Mouse (Mus musculus) forebrain, postnatal 0 days (tissue): ENCODE measurements around the gene Neu4. TPM values are rescaled to one million over a fixed set of nuclear protein-coding genes. Genes with fewer than 3 reads are reported as not detected.

Source experiments
- ATAC-seq: fragments of 200-750 bp; cut with Nextera tagmentation; 2 replicates; pipeline ENCODE4 v1.8.0; 2017; ENCODE audit warnings: mild to moderate bottlenecking, moderate library complexity
- DNase-seq: peaks from one replicate; pipeline ENCODE4 v3.0.0-alpha.2; 2015
- H3K27ac ChIP-seq: fragments of 300-500 bp; sonication (generic); 2 replicates; pipeline ENCODE4 v1.5.1; 2014; ENCODE audit warnings: low read depth, mild to moderate bottlenecking, antibody characterized with exemption, low read length, moderate library complexity, mixed read lengths
- H3K27me3 ChIP-seq: fragments of 300-500 bp; sonication (generic); 2 replicates; pipeline ENCODE4 v1.6.1; 2014; ENCODE audit warnings: mild to moderate bottlenecking, low read length, mixed read lengths; ENCODE audit not compliant: insufficient read depth
- H3K36me3 ChIP-seq: fragments of 300-500 bp; sonication (generic); 2 replicates; pipeline ENCODE4 v1.6.1; 2014; ENCODE audit warnings: mild to moderate bottlenecking, moderate library complexity; ENCODE audit not compliant: insufficient read depth
- H3K4me1 ChIP-seq: fragments of 300-500 bp; sonication (generic); 2 replicates; pipeline ENCODE4 v1.6.1; 2014; ENCODE audit warnings: antibody characterized with exemption; ENCODE audit not compliant: insufficient read depth
- H3K4me2 ChIP-seq: fragments of 300-500 bp; sonication (generic); 2 replicates; pipeline ENCODE4 v1.6.1; 2014; ENCODE audit warnings: low read depth, mild to moderate bottlenecking, moderate library complexity
- H3K4me3 ChIP-seq: fragments of 300-500 bp; sonication (generic); 2 replicates; pipeline ENCODE4 v1.5.1; 2014; ENCODE audit warnings: low read depth, low read length, mixed read lengths
- H3K9ac ChIP-seq: fragments of 300-500 bp; sonication (generic); 2 replicates; pipeline ENCODE4 v1.6.1; 2014; ENCODE audit warnings: mild to moderate bottlenecking
- H3K9me3 ChIP-seq: fragments of 300-500 bp; sonication (generic); 2 replicates; pipeline ENCODE4 v1.6.1; 2016; ENCODE audit warnings: low read length
- CTCF ChIP-seq: sonication (generic); IDR thresholded peaks from 2 replicates; pipeline ENCODE4 v1.5.1; 2016; ENCODE audit warnings: antibody characterized with exemption, control low read depth, low read depth
- WGBS: fragments of 180-500 bp; shearing (Covaris S2); extraction: QIAGEN DNeasy Blood & Tissue Kit; methylation state at CpG from one replicate; pipeline ENCODE4 v1.1.7; 2014; 5-methylcytosine and 5-hydroxymethylcytosine counted together
- polyA plus RNA-seq: library from polyadenylated mRNA; unstranded; fragments of >200 nt; fragmentation: Nextera tagmentation; extraction: Ambion mirVana; gene quantifications from 2 replicates; pipeline ENCODE4 v1.2.1, GENCODE M21; 2015
- total RNA-seq: library from RNA; depleted of rRNA; stranded (reverse); fragments of >200 nt; gene quantifications from 2 replicates; pipeline ENCODE4 v1.2.3, GENCODE M21; 2014

The Neu4 gene
- total and polyA plus RNA-seq, 2 experiments from 2014 or later, result 0.05 to 0.27 TPM

DNA sequence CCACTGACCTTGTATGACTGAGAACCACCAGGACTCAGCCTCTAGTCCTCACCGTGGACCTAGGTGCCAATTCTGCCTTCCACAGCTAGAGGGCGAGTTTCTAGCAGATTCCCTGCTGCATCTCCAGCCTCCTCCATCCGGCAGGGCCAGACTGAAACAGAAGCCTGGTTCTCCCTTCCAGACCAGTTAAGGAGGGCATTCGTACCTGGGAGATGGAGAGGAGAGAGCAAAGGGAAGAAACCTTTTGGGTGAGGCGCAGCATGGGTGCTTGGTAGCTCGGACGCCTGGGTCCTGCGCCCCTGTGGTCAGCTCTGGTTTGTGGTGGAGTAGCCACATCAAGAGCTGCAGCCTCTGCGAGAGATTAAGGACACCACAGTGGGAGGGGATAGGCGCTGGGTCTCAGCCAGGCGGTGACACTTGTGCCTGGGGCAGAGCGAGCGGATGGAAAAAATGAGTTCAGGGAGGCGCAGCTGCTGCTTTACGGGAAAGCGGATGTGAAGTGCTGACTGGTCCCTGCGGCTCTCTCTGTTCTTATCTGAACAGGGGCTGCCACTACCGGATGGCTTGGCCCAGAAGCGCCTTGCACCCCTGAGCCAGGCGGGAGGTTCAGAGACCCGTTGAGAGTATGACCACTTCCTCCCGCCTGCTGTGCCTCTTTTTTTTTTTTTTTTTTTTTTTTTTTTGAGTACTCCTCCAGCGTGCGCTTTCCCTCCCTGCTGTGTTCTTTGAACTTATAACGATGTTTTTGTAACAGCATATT, 14.9 kb downstream of the Neu4 start:
- Histone ChIP-seq H3K4me1 (no peaks in the 10 kb centered on the region), H3K4me3 (peak overlapping the region; percentile 50), H3K4me2 (peak overlapping the region; percentile 87), H3K27me3 (0 out of 2 replicates have a peak, but pooled peaks cover 3% of the 10 kb centered on the region), H3K27ac (peak overlapping the region; percentile 60; the same call in 1 of the 2 replicates), H3K9ac (peak overlapping the region; percentile 68), H3K36me3 (no peaks in the 10 kb centered on the region), H3K9me3 (no peaks in the 10 kb centered on the region)
- ATAC-seq, result peak; percentile 96
- peak; percentile 83 for DNase-seq
- TF ChIP-seq CTCF, result peak; percentile 91
- WGBS, result under 1% methylated on average over 25 of the region's 25 CpGs

DNA sequence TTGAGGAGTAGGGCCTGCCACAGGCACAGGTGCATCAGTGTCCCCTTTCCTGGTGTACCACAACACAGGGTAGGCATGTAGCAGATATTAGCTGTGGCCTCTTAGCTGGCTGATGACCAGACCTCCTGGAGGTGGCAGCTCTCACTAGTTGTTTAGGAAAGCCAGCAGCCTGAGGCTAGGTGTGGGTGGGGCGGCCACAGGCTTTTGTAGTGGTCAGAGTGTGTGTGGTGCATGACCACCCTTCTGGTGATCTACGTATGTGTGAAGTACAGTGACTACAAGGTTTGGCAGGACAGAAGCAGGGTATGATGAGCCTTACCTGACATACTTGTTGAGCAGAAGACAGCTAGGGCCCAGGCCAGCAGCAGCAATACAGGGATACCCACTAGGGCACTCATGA, 20.1 kb downstream of the Neu4 start:
- H3K4me1 ChIP-seq, result no peaks in the 10 kb centered on the region
- ATAC-seq, result no peak
- no peak for TF ChIP-seq CTCF
- no peak for DNase-seq
- no peaks in the 10 kb centered on the region for H3K9me3 ChIP-seq
- 0 out of 2 replicates have a peak, but pooled peaks cover 3% of the 10 kb centered on the region for H3K27me3 ChIP-seq
- H3K9ac ChIP-seq, result no peak overlapping the region
- WGBS, result 98% methylated on average over 2 of the region's 2 CpGs
- no peak overlapping the region for H3K4me3 ChIP-seq
- H3K36me3 ChIP-seq, result no peaks in the 10 kb centered on the region
- no peak overlapping the region for H3K27ac ChIP-seq
- no peak overlapping the region for H3K4me2 ChIP-seq

- WGBS, result 80% methylated on average over 3 of the region's 3 CpGs
- H3K4me2 ChIP-seq, result no peak overlapping the region
- no peak overlapping the region for H3K27ac ChIP-seq
- no peaks in the 10 kb centered on the region for H3K4me1 ChIP-seq
- H3K4me3 ChIP-seq, result no peak overlapping the region
- no peak overlapping the region for H3K9ac ChIP-seq
- H3K36me3 ChIP-seq, result no peaks in the 10 kb centered on the region
- TF ChIP-seq CTCF, result no peak
- no peak for ATAC-seq
- no peak for DNase-seq
- no peaks in the 10 kb centered on the region for H3K27me3 ChIP-seq
- H3K9me3 ChIP-seq, result no peaks in the 10 kb centered on the region
Observed at GRCm38 (mm10) chr1:94045559-94045958, 25.3 kb downstream of the Neu4 start.

DNA sequence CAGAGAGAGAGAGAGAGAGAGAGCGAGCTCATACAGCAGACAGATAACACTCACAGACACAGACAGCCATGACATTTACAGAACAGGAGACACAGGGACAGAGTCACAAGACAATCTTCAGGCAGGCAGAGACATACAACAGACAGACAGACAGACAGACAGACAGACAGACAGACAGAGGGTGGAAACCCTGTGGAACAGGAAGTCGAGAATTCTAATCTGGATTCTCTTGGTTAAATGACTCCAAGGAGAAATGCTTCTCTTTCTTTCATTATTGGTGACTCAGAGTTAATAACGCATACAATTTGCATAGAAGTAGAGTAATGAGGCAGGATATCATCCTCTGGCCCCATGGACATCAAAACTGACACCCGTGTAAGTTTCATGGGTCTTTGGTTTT, 26.3 kb downstream of the Neu4 start:
- Histone ChIP-seq H3K9me3 (no peaks in the 10 kb centered on the region), H3K4me2 (no peak overlapping the region), H3K4me1 (no peaks in the 10 kb centered on the region), H3K27me3 (no peaks in the 10 kb centered on the region), H3K36me3 (no peaks in the 10 kb centered on the region), H3K27ac (no peak overlapping the region), H3K9ac (no peak overlapping the region), H3K4me3 (no peak overlapping the region)
- ATAC-seq (no peak), DNase-seq (no peak)
- WGBS, result 77% methylated on average over 4 of the region's 4 CpGs
- no peak for TF ChIP-seq CTCF

DNA sequence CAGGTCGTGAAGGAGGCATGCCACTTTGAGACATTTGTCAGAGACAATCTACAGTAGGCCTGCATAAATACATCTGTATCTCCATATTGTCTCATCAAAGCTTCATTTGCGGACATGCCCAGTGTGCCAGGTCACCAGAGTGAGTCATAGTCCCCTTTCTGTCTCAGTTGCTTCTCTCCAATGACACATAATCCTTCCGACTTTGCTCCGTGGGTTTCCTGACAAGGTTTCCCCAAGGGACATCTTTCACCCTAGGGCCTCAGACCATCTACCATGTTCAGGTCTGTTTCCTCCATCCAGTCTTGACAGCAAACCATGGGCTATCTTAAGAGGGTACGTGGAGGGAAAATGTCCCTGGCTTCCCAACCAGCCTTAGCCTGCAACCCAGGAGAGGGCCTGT, 30.9 kb downstream of the Neu4 start:
- H3K27me3 ChIP-seq, result no peaks in the 10 kb centered on the region
- no peak overlapping the region for H3K4me2 ChIP-seq
- no peak overlapping the region for H3K27ac ChIP-seq
- no peak for TF ChIP-seq CTCF
- no peaks in the 10 kb centered on the region for H3K4me1 ChIP-seq
- no peaks in the 10 kb centered on the region for H3K36me3 ChIP-seq
- no peaks in the 10 kb centered on the region for H3K9me3 ChIP-seq
- DNase-seq (no peak), ATAC-seq (no peak)
- 90% methylated on average over 5 of the region's 5 CpGs for WGBS
- no peak overlapping the region for H3K9ac ChIP-seq
- no peak overlapping the region for H3K4me3 ChIP-seq

- 73% methylated on average over 6 of the region's 6 CpGs for WGBS
- ATAC-seq (no peak), DNase-seq (no peak)
- Histone ChIP-seq H3K4me1 (no peaks in the 10 kb centered on the region), H3K4me3 (no peak within 1 kb of the TSS), H3K4me2 (no peak within 1 kb of the TSS), H3K9ac (no peak within 1 kb of the TSS), H3K36me3 (no peaks in the 10 kb centered on the region), H3K27ac (no peak within 1 kb of the TSS), H3K27me3 (no peaks in the 10 kb centered on the region), H3K9me3 (no peaks in the 10 kb centered on the region)
- no peak for TF ChIP-seq CTCF
Observed at GRCm38 (mm10) chr1:94052373-94052772, 32.1 kb downstream of the Neu4 start, which contains the start of gene Pdcd1. Pdcd1 (minus strand) TSS chr1:94052553.

GRCm38 (mm10) chr1:94053530-94054216, 33.4 kb downstream of the Neu4 start:
- WGBS, result 59% methylated on average over 7 of the region's 7 CpGs
- TF ChIP-seq CTCF, result no peak
- H3K4me3 ChIP-seq, result no peak overlapping the region
- no peak for ATAC-seq
- no peaks in the 10 kb centered on the region for H3K9me3 ChIP-seq
- H3K36me3 ChIP-seq, result no peaks in the 10 kb centered on the region
- no peak overlapping the region for H3K4me2 ChIP-seq
- DNase-seq, result peak; percentile 26
- H3K27me3 ChIP-seq, result no peaks in the 10 kb centered on the region
- H3K9ac ChIP-seq, result no peak overlapping the region
- no peak overlapping the region for H3K27ac ChIP-seq
- H3K4me1 ChIP-seq, result no peaks in the 10 kb centered on the region
